Mouse (Mus musculus): Measurements from ENCODE around the gene Olfr292.

Olfr292 gene

DNA sequence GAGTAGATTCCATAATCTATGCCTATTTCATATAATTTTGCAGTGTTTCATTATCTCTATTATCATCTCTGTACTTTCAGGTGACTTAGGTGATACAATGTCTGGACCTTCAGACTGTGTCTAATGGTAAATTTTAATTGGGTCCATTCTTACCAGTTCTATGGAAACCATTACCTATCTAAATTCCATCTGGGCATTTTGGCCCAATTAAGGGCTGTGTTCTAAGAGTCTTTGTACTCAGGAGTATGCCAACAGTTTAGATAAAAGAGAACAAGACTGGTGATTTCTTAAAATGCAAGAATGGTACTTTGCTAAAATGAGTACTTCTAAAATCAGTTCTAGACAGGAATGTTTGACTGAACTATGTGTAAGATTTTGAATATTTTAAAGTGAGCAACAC lies at the start of gene Olfr292:
Olfr292 (plus strand) TSS at position 301 of the 400 bp plus-strand sequence.
- ATAC-seq (ENCODE audit: low TSS enrichment) = no peak

GRCm38 (mm10) chr7:86648761-86649160 lies 39.4 kb upstream of the Olfr292 start, which contains the start of gene Olfr293:
Gene Olfr293 (plus strand): TSS chr7:86649061.
- no peak for ATAC-seq (ENCODE audit: low TSS enrichment)

GRCm38 (mm10) chr7:86725013-86725412 lies 36.9 kb downstream of the Olfr292 start:
- ATAC-seq (ENCODE audit: low TSS enrichment) = no peak
